Mouse (Mus musculus): ENCODE results near the gene Brd4. TPM values are rescaled to one million over a fixed set of nuclear protein-coding genes. Genes with fewer than 3 reads are reported as not detected.

Gene Brd4
- total and polyA plus RNA-seq, 3 experiments: 12.3 to 91.4 TPM; not detected in 1

DNA sequence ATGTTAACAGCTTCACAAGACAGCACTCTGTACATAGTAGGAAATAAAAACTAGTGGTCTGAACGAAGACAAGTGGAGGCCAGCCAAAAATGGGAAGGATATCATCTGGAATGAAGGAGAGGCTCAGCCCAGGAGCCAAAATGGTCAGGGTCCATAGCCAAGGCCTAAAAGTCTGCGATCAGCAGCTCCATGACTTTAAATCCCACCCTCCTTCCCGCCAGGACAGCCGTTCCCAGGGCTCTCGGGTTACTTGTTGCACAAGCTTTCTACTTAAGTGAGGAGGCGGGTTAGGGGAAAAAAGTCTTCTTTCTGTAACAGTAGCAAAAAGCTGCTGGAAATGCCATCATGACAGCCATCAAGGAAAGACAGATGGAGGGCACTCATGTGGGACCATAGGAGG lies 75.4 kb downstream of the Brd4 start:
- Histone ChIP-seq H3K4me1 (ENCODE audit: control insufficient read depth in 1 of 2, insufficient read depth in 2 of 2, low read length in 2 of 2) (no peaks in the 10 kb centered on the region), H3K9ac (ENCODE audit: control insufficient read depth, low read depth, low read length, poor library complexity, severe bottlenecking) (no peak overlapping the region), H3K9me3 (replicated peaks; ENCODE audit: insufficient read depth, low read length) (no peaks in the 10 kb centered on the region), H3K36me3 (ENCODE audit: control insufficient read depth in 1 of 2, insufficient read depth in 2 of 2, low read length in 2 of 2) (peaks cover 0 to 36% of the 10 kb centered on the region in 2 experiments; a peak in 2 of 4 replicates), H3K27ac (ENCODE audit: control insufficient read depth, low read depth, low read length) (no peak overlapping the region), H3K79me2 (ENCODE audit: control insufficient read depth, insufficient read depth, low read length, poor library complexity) (no peaks in the 10 kb centered on the region), H3K4me3 (ENCODE audit: control insufficient read depth in 1 of 2, insufficient read depth in 1 of 2, low read depth in 2 of 2, low read length in 2 of 2) (no peak overlapping the region), H3K27me3 (ENCODE audit: control insufficient read depth in 1 of 2, insufficient read depth in 2 of 2, low read length in 2 of 2) (no peaks in the 10 kb centered on the region)
- TF ChIP-seq ZKSCAN1 (IDR thresholded peaks at IDR 0.05; ENCODE audit: low read depth, low read length): no peak
- TF ChIP-seq TCF12 (IDR thresholded peaks at IDR 0.05; ENCODE audit: low read depth, low read length): no peak
- TF ChIP-seq RCOR1 (IDR thresholded peaks at IDR 0.05; ENCODE audit: low read depth, low read length): no peak
- no peak for TF ChIP-seq ELF1 (IDR thresholded peaks at IDR 0.05; ENCODE audit: low read depth, low read length)
- TF ChIP-seq MAZ (IDR thresholded peaks at IDR 0.05; ENCODE audit: low read depth, low read length): no peak
- TF ChIP-seq POLR2A (IDR thresholded peaks at IDR 0.05; ENCODE audit: control insufficient read depth in 1 of 2, insufficient read depth in 1 of 2, low read depth in 1 of 2, low read length in 2 of 2, poor library complexity in 1 of 2): no peak
- TF ChIP-seq EP300 (IDR thresholded peaks at IDR 0.05; ENCODE audit: low read depth in 1 of 2, low read length in 2 of 2): no peak
- no peak for TF ChIP-seq NRF1 (IDR thresholded peaks at IDR 0.05; ENCODE audit: insufficient read depth, low read depth, low read length, poor library complexity, severe bottlenecking)
- TF ChIP-seq NELFE (IDR thresholded peaks at IDR 0.05; ENCODE audit: low read depth, low read length): no peak
- no peak for TF ChIP-seq MAFK (IDR thresholded peaks at IDR 0.05; ENCODE audit: borderline replicate concordance, low read depth, low read length)
- no peak for TF ChIP-seq USF2 (IDR thresholded peaks at IDR 0.05; ENCODE audit: borderline replicate concordance in 1 of 2, insufficient read depth in 1 of 2, low read depth in 1 of 2, low read length in 2 of 2)
- TF ChIP-seq TBP (IDR thresholded peaks at IDR 0.05; ENCODE audit: low read depth, low read length): no peak
- no peak for DNase-seq (ENCODE audit: low read depth, low spot score)

DNA sequence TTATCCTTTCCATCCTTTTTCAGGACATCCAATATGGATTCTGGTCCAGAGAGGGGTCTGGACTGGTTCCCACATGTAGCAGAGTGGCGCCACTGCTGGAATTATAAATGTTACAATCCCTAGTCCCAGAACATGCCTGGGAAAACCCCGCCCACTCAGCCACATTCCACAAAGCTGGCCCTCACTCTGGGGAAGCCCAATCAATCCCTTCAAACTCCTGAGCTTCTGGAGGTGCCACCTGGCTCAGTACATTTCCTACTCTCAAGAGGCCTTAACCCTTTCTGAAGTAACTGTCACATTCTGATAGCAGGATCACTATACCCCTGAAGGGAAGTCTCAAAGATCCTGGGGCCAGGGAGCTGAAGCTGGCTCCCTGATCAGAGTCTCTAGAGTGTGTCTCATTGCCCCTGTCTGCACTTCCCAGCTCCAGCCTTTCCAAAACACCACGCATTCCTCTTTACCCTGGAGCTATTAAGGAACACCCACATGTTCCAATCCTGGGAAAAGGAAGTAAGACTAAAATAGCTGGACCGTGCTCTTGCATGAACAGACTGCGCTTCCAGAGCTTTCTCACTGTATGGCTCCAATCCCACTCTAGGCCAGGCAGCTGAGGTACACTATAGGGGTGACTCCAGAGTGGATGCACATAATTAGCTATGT lies 76.8 kb downstream of the Brd4 start:
- Histone ChIP-seq H3K4me1 (ENCODE audit: control insufficient read depth in 1 of 2, insufficient read depth in 2 of 2, low read length in 2 of 2) (no peaks in the 10 kb centered on the region), H3K4me3 (ENCODE audit: control insufficient read depth in 1 of 2, insufficient read depth in 1 of 2, low read depth in 2 of 2, low read length in 2 of 2) (no peak overlapping the region), H3K27me3 (ENCODE audit: control insufficient read depth in 1 of 2, insufficient read depth in 2 of 2, low read length in 2 of 2) (no peaks in the 10 kb centered on the region), H3K36me3 (ENCODE audit: control insufficient read depth in 1 of 2, insufficient read depth in 2 of 2, low read length in 2 of 2) (peaks cover 0 to 28% of the 10 kb centered on the region in 2 experiments; a peak in 2 of 4 replicates), H3K9ac (ENCODE audit: control insufficient read depth, low read depth, low read length, poor library complexity, severe bottlenecking) (no peak overlapping the region), H3K27ac (ENCODE audit: control insufficient read depth, low read depth, low read length) (no peak overlapping the region), H3K79me2 (ENCODE audit: control insufficient read depth, insufficient read depth, low read length, poor library complexity) (no peaks in the 10 kb centered on the region), H3K9me3 (replicated peaks; ENCODE audit: insufficient read depth, low read length) (no peaks in the 10 kb centered on the region)
- TF ChIP-seq POLR2A (IDR thresholded peaks at IDR 0.05; ENCODE audit: control insufficient read depth in 1 of 2, insufficient read depth in 1 of 2, low read depth in 1 of 2, low read length in 2 of 2, poor library complexity in 1 of 2) (no peak), E2F4 (IDR thresholded peaks at IDR 0.05; ENCODE audit: borderline replicate concordance, low read depth, low read length) (no peak), ZC3H11A (IDR thresholded peaks at IDR 0.05; ENCODE audit: low read depth, low read length) (no peak), TCF12 (IDR thresholded peaks at IDR 0.05; ENCODE audit: low read depth, low read length) (no peak), ZKSCAN1 (IDR thresholded peaks at IDR 0.05; ENCODE audit: low read depth, low read length) (no peak), SMC3 (IDR thresholded peaks at IDR 0.05; ENCODE audit: low read depth, low read length) (no peak), JUND (IDR thresholded peaks at IDR 0.05; ENCODE audit: low read depth, low read length) (no peak), NELFE (IDR thresholded peaks at IDR 0.05; ENCODE audit: low read depth, low read length) (no peak), HCFC1 (IDR thresholded peaks at IDR 0.05; ENCODE audit: low read depth, low read length) (no peak), USF2 (IDR thresholded peaks at IDR 0.05; ENCODE audit: borderline replicate concordance in 1 of 2, insufficient read depth in 1 of 2, low read depth in 1 of 2, low read length in 2 of 2) (no peak), ETS1 (IDR thresholded peaks at IDR 0.05; ENCODE audit: low read depth, low read length) (no peak), GABPA (IDR thresholded peaks at IDR 0.05; ENCODE audit: low read depth, low read length) (no peak), MYB (IDR thresholded peaks at IDR 0.05; ENCODE audit: low read depth, low read length) (no peak), RAD21 (IDR thresholded peaks at IDR 0.05; ENCODE audit: low read depth, low read length) (no peak), MEF2A (IDR thresholded peaks at IDR 0.05; ENCODE audit: extremely low read depth, insufficient replicate concordance, low read depth, low read length, poor library complexity, severe bottlenecking) (no peak)
- DNase-seq (ENCODE audit: low read depth, low spot score): no peak

Measured in MEL (cell line).